Mouse (Mus musculus) liver, embryonic 14.5 days (tissue): ENCODE measurements at regions not wholly inside any gene's neighbourhood (a gene's known extent, or its start where the extent isn't known, plus 50 kb on each side); places are given as distances from the start of the nearest gene placed in this dataset.

Source experiments
- CTCF ChIP-seq: IDR thresholded peaks from 2 replicates; pipeline ENCODE4 v1.5.1; 2016; ENCODE audit warnings: antibody characterized with exemption, low read depth, control low read depth
- EP300 ChIP-seq: IDR thresholded peaks from 2 replicates; pipeline ENCODE4 v1.6.1; 2016; ENCODE audit warnings: antibody characterized with exemption, low read depth

DNA sequence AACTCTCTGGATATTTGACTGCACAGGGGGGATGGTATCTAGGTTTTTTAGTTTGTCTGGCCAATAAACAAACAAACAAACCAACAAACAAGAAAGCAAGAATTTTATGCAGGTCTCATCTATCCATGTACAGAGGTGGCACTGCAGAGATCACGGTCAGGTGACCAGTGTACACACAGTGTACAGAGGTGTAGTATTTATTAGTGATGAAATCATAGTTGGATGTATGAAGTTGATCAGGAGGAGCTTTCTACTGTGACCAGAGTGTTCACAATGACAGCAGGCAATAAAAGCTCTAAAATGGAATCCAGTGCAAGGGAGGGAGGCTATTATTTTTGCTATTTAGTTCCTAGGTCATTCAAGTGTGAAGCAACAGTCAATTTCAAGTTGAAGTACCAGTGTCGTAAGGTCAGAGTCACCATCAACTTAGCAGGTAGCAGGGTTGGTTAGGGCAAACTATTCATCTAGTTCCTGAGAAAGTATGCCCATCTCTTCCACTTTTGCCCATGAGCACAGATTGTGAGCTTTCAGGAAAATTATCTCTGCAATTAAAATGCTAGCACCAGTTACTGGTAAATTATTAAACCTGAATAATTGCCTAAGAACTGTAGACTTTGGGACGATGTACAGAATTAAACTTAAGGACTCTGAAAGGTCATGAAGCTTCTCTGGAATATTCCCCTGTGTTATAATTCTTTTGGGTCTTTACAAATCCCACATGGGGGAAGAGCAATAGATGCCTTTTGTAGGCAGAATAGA, 384.9 kb upstream of the Sel1l start:
- TF ChIP-seq CTCF: no peak
- TF ChIP-seq EP300: no peak
